Mouse (Mus musculus) liver, embryonic 11.5 days (tissue): ENCODE results near the gene Adk. TPM values are rescaled to one million over a fixed set of nuclear protein-coding genes. Genes with fewer than 3 reads are reported as not detected.

Source experiments
- ATAC-seq: fragments of 200-750 bp; cut with Nextera tagmentation; replicated peaks from 2 replicates; pipeline ENCODE4 v1.8.0; 2017; ENCODE audit warnings: moderate number of reproducible peaks, mild to moderate bottlenecking, moderate TSS enrichment, moderate library complexity; ENCODE audit not compliant: low FRiP score
- DNase-seq: peaks from one replicate; pipeline ENCODE4 v3.0.0-alpha.2; 2017; ENCODE audit warnings: low spot score
- H3K27ac ChIP-seq: fragments of 300-500 bp; sonication (generic); 2 replicates; pipeline ENCODE4 v1.5.1; 2014; ENCODE audit warnings: mild to moderate bottlenecking, low read depth, low read length, control low read depth
- H3K27me3 ChIP-seq: fragments of 300-500 bp; sonication (generic); replicated peaks from 2 replicates; pipeline ENCODE4 v1.6.1; 2014; ENCODE audit warnings: low read length, mixed read lengths; ENCODE audit not compliant: control insufficient read depth, insufficient read depth
- H3K36me3 ChIP-seq: fragments of 300-500 bp; sonication (generic); 2 replicates; pipeline ENCODE4 v1.6.1; 2014; ENCODE audit warnings: mild to moderate bottlenecking, low read length, moderate library complexity, mixed read lengths; ENCODE audit not compliant: control insufficient read depth, insufficient read depth
- H3K4me1 ChIP-seq: fragments of 300-500 bp; sonication (generic); replicated peaks from 2 replicates; pipeline ENCODE4 v1.6.1; 2014; ENCODE audit warnings: low read length, mixed read lengths; ENCODE audit not compliant: control insufficient read depth, insufficient read depth
- H3K4me2 ChIP-seq: fragments of 300-500 bp; sonication (generic); 2 replicates; pipeline ENCODE4 v1.6.1; 2014; ENCODE audit warnings: mild to moderate bottlenecking, control low read depth, moderate library complexity
- H3K4me3 ChIP-seq: fragments of 300-500 bp; sonication (generic); 2 replicates; pipeline ENCODE4 v1.5.1; 2014; ENCODE audit warnings: low read depth, low read length, control low read depth
- H3K9ac ChIP-seq: fragments of 300-500 bp; sonication (generic); 2 replicates; pipeline ENCODE4 v1.6.1; 2014; ENCODE audit warnings: low read depth, low read length, control low read depth
- H3K9me3 ChIP-seq: fragments of 300-500 bp; sonication (generic); 2 replicates; pipeline ENCODE4 v1.6.1; 2016; ENCODE audit warnings: low read length, inconsistent platforms, mixed read lengths; ENCODE audit not compliant: control insufficient read depth
- WGBS: fragments of 180-500 bp; shearing (Covaris S2); extraction: QIAGEN DNeasy Blood & Tissue Kit; methylation state at CpG from one replicate; pipeline ENCODE4 v1.1.7; 2014; 5-methylcytosine and 5-hydroxymethylcytosine counted together
- polyA plus RNA-seq: library from polyadenylated mRNA; unstranded; fragments of >200 nt; fragmentation: Nextera tagmentation; extraction: Ambion mirVana; gene quantifications from 2 replicates; pipeline ENCODE4 v1.2.1, GENCODE M21; 2014

Adk gene
- polyA plus RNA-seq, 1 experiment from 2014 or later = 253 TPM

DNA sequence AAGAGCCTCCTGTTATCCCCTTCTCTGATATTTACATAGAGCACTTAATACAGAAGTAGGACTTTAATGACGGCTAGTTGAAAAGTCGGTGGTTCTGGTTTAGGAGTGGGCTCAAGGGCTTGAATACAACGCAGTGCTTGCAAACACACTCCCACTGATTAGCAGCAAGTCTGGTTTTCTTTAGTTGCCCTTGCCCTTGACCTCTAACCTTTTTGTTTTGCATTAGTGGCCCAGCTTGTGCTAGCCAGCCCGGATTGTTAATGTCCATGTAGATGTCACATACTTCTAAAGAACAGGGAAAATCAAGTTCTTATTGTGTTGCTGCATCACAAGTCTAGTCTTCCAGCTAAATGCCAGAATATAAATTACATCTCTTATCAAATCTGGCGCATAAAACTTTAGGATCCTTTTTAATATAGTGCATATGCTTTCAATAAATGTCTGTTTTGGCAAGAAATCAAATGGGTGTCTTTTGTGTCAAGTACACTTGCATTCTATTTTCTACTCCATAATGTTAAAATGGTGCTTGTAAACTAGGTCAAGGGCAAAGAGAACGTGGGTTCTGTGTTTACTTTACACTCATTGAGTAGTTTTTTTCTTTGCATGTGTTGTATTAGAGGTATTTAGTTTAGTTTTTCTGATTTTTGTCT lies 296.4 kb downstream of the Adk start:
- no peak overlapping the region for H3K4me3 ChIP-seq
- WGBS = 67% methylated on average over 6 of the region's 6 CpGs
- no peaks in the 10 kb centered on the region for H3K27me3 ChIP-seq
- DNase-seq (no peak), ATAC-seq (no peak)
- H3K9me3 ChIP-seq = no peaks in the 10 kb centered on the region
- no peaks in the 10 kb centered on the region for H3K4me1 ChIP-seq
- no peak overlapping the region for H3K27ac ChIP-seq
- no peak overlapping the region for H3K4me2 ChIP-seq
- no peak overlapping the region for H3K9ac ChIP-seq
- no peaks in the 10 kb centered on the region; the same call in 1 of the 2 replicates for H3K36me3 ChIP-seq

- Histone ChIP-seq H3K9me3 (no peaks in the 10 kb centered on the region), H3K9ac (no peak overlapping the region), H3K36me3 (no peaks in the 10 kb centered on the region), H3K4me1 (no peaks in the 10 kb centered on the region), H3K4me3 (no peak overlapping the region), H3K27me3 (no peaks in the 10 kb centered on the region), H3K27ac (no peak overlapping the region), H3K4me2 (no peak overlapping the region)
- DNase-seq = no peak
- no peak for ATAC-seq
- 73% methylated on average over 2 of the region's 2 CpGs for WGBS
These were observed 299.3 kb downstream of the Adk start for GRCm38 (mm10) chr14:21351646-21352045.

DNA sequence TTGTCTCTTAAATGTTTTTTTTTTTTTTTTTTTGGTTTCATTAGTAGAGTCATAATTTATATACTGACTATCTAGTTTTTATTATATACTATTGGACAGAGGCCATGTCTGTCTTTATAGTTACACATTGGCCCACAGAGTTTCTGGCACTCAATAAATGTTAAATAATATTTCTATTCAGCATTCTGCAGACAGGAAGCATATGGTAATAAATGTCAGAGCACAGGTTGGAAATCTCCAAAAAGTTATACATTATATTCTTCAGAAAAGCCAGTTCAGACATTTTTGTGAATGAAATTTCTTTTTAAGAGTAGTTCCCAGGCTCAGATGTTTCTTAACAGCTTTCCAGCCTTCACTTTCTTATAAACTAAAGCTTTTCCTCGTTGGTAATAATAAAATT lies 303.9 kb downstream of the Adk start:
- no peaks in the 10 kb centered on the region for H3K27me3 ChIP-seq
- no peak for ATAC-seq
- H3K36me3 ChIP-seq = peaks cover 6% of the 10 kb centered on the region; the same call in 1 of the 2 replicates
- no peak overlapping the region for H3K4me3 ChIP-seq
- H3K27ac ChIP-seq = no peak overlapping the region
- 86% methylated on average over 1 of the region's 1 CpGs for WGBS
- H3K9me3 ChIP-seq = no peaks in the 10 kb centered on the region
- H3K4me1 ChIP-seq = no peaks in the 10 kb centered on the region
- DNase-seq = no peak
- no peak overlapping the region for H3K4me2 ChIP-seq
- H3K9ac ChIP-seq = no peak overlapping the region

- Histone ChIP-seq H3K9me3 (no peaks in the 10 kb centered on the region), H3K4me3 (no peak overlapping the region), H3K4me2 (no peak overlapping the region), H3K36me3 (peaks cover 6% of the 10 kb centered on the region; the same call in 1 of the 2 replicates), H3K27me3 (no peaks in the 10 kb centered on the region), H3K9ac (no peak overlapping the region), H3K4me1 (no peaks in the 10 kb centered on the region), H3K27ac (no peak overlapping the region)
- WGBS = 84% methylated on average over 10 of the region's 10 CpGs
- DNase-seq (no peak), ATAC-seq (no peak)
These were observed 307.0 kb downstream of the Adk start for GRCm38 (mm10) chr14:21359207-21359895.

DNA sequence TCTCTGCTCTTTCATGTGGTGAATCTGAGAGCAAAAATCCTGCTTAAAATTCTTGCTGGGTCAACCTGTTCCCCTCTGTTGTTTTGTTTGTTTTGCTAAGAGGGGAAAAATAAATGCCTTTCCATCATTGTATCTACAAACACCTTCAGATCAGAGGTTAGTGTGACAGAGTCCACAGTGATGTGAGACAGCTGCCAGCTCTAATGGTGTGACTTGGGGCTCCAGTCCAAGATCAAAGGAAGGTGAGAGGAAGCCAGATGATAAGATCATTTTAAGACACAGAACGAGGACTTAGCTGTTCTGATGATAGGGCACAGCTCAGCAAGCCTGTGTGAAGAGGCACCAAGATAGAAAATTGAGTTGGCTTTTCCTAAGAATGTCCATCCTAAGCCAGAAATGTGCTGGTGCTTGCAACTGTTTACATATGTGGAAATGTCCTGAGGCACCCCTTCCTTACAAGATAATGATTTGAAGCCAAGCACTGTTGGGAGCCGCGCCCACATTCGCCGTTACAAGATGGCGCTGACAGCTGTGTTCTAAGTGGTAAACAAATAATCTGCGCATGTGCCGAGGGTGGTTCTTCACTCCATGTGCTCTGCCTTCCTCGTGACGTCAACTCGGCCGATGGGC lies 307.6 kb downstream of the Adk start:
- no peaks in the 10 kb centered on the region for H3K27me3 ChIP-seq
- no peaks in the 10 kb centered on the region for H3K9me3 ChIP-seq
- H3K4me1 ChIP-seq = no peaks in the 10 kb centered on the region
- H3K9ac ChIP-seq = no peak overlapping the region
- ATAC-seq (no peak), DNase-seq (no peak)
- peaks cover 6% of the 10 kb centered on the region; the same call in 1 of the 2 replicates for H3K36me3 ChIP-seq
- 94% methylated on average over 6 of the region's 12 CpGs for WGBS
- H3K4me3 ChIP-seq = no peak overlapping the region
- no peak overlapping the region for H3K27ac ChIP-seq
- H3K4me2 ChIP-seq = no peak overlapping the region

GRCm38 (mm10) chr14:21367095-21367494 lies 314.7 kb downstream of the Adk start:
- Histone ChIP-seq H3K36me3 (no peaks in the 10 kb centered on the region), H3K4me3 (no peak overlapping the region), H3K27me3 (no peaks in the 10 kb centered on the region), H3K27ac (no peak overlapping the region), H3K9ac (no peak overlapping the region), H3K9me3 (no peaks in the 10 kb centered on the region), H3K4me1 (no peaks in the 10 kb centered on the region), H3K4me2 (no peak overlapping the region)
- ATAC-seq (no peak), DNase-seq (no peak)
- 86% methylated on average over 2 of the region's 2 CpGs for WGBS

DNA sequence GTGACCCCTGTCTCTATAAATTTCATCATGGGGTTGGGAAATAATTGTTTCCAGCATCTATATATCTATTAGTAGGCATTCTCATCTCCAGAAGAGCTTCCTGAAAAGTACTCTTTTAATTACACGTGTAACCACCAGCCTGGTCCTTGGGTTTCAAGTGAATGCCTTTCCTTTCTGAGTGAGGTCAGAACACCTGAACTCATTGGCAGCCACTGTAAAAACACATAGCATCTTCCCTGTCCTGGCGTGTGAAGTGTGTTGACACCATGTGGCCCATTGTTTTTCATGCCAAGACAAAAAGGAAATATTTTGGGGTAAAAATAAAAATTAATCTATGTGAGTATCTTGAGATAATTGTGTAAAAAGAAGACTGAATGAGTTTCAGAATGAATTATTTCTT lies 316.2 kb downstream of the Adk start:
- Histone ChIP-seq H3K4me2 (no peak overlapping the region), H3K9ac (no peak overlapping the region), H3K4me1 (no peaks in the 10 kb centered on the region), H3K4me3 (no peak overlapping the region), H3K27ac (no peak overlapping the region), H3K36me3 (no peaks in the 10 kb centered on the region), H3K9me3 (no peaks in the 10 kb centered on the region), H3K27me3 (no peaks in the 10 kb centered on the region)
- ATAC-seq (no peak), DNase-seq (no peak)
- 84% methylated on average over 2 of the region's 2 CpGs for WGBS

GRCm38 (mm10) chr14:21369127-21369526 lies 316.8 kb downstream of the Adk start:
- DNase-seq = no peak
- no peak overlapping the region for H3K4me3 ChIP-seq
- WGBS = 58% methylated on average over 5 of the region's 5 CpGs
- no peak overlapping the region for H3K4me2 ChIP-seq
- H3K9me3 ChIP-seq = no peaks in the 10 kb centered on the region
- ATAC-seq = no peak
- H3K4me1 ChIP-seq = no peaks in the 10 kb centered on the region
- H3K27me3 ChIP-seq = no peaks in the 10 kb centered on the region
- H3K36me3 ChIP-seq = no peaks in the 10 kb centered on the region
- H3K9ac ChIP-seq = no peak overlapping the region
- H3K27ac ChIP-seq = no peak overlapping the region
